Mouse (Mus musculus): ENCODE measurements around the gene Plcb4. TPM values are rescaled to one million over a fixed set of nuclear protein-coding genes. Genes with fewer than 3 reads are reported as not detected.

Plcb4 gene
- polyA plus RNA-seq, 1 experiment from 2014 or later: 12.4 TPM

DNA sequence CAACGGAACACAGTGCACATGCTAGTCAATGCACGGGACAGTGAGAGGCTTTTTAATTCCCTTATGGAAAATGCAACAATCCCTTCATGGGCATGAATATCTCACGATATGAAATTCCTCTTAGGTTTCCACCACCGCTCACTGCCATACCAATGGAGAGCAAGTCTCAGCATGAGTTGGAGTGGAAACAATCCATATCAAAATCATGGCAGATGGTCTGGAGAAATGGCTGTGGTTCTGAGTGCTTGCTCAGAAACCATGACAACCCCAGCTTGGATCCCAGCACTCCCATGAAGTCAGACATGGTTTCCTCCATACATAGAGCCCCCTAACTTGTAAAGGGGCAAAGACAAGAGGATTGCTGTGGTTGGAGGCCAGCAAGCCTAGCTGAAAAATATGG lies 389.7 kb downstream of the Plcb4 start:
- no peak overlapping the region for H3K4me2 ChIP-seq (ENCODE audit: low read depth, severe bottlenecking)
- ATAC-seq (ENCODE audit: insufficient number of reproducible peaks, low FRiP score, low TSS enrichment, low read depth): no peak

DNA sequence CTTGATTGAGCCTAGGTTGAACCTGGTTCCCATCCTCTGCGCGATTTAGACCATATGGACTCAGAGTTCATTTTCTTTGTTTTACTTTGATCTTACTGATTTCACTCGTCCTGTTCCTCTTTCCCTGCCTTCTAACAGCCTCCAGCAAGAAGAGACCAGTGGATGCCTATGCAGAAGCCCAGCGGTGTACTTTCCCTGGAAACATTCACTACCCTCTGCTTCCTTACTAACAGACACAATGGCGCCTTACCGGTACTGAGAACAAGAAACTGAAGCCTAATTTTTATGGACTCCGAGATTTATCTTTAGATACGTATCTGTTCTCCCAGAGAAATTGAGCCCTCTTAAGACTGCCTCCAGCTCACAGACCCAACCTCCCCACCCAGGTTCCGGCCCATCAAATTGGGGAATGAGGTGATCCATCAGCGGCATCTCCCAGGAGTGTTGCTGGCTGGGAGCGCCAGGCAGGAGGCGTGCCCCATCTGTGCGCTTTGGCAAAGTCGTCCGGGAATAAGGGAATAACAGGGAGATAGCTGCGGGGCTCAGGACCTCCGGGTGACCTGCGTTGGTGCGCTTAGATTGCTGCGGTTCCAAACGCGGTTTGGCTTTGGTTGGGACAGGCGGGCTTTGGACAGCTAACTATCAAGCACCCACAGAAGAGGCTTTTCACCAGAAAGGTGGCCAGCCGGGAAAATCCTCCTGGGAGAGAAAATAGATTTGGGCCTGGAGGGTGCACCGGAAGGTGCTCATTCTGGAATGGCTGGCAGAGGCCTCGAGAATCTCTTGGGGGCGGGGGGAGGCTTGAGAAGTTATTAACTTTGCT lies 392.2 kb downstream of the Plcb4 start:
- peaks cover 10% of the 10 kb centered on the region for H3K4me1 ChIP-seq (ENCODE audit: control insufficient read depth, insufficient read depth, low read length)
- peak overlapping the region; percentile 19 for H3K4me3 ChIP-seq (ENCODE audit: low read depth, low read length)
- no peaks in the 10 kb centered on the region for H3K36me3 ChIP-seq (ENCODE audit: control insufficient read depth, insufficient read depth, low read length)
- 13% methylated on average over 27 of the region's 27 CpGs for WGBS
- H3K9me3 ChIP-seq (ENCODE audit: control insufficient read depth, low read length): no peaks in the 10 kb centered on the region
- peaks cover 3% of the 10 kb centered on the region for H3K27me3 ChIP-seq (ENCODE audit: control insufficient read depth, insufficient read depth, low read length)
- H3K9ac ChIP-seq (ENCODE audit: low read length): no peak overlapping the region
- H3K27ac ChIP-seq (replicated peaks; ENCODE audit: low read depth, low read length): no peak overlapping the region
- peak; percentile 29 for DNase-seq (ENCODE audit: low spot score)
- no peak for ATAC-seq (ENCODE audit: insufficient number of reproducible peaks, low FRiP score, low TSS enrichment, low read depth)
- H3K4me2 ChIP-seq (ENCODE audit: low read depth, severe bottlenecking): peak overlapping the region; percentile 44

More for the DNA sequence above, 389.7 kb downstream of the Plcb4 start:
- Histone ChIP-seq H3K9me3 (ENCODE audit: control insufficient read depth, low read length) (no peaks in the 10 kb centered on the region), H3K4me3 (ENCODE audit: low read depth, low read length) (no peak overlapping the region), H3K4me1 (ENCODE audit: control insufficient read depth, insufficient read depth, low read length) (peaks cover 10% of the 10 kb centered on the region), H3K36me3 (ENCODE audit: control insufficient read depth, insufficient read depth, low read length) (no peaks in the 10 kb centered on the region), H3K27me3 (ENCODE audit: control insufficient read depth, insufficient read depth, low read length) (peaks cover 3% of the 10 kb centered on the region), H3K27ac (replicated peaks; ENCODE audit: low read depth, low read length) (no peak overlapping the region), H3K9ac (ENCODE audit: low read length) (no peak overlapping the region)
- no peak for DNase-seq (ENCODE audit: low spot score)
- WGBS: 94% methylated on average over 4 of the region's 4 CpGs

DNA sequence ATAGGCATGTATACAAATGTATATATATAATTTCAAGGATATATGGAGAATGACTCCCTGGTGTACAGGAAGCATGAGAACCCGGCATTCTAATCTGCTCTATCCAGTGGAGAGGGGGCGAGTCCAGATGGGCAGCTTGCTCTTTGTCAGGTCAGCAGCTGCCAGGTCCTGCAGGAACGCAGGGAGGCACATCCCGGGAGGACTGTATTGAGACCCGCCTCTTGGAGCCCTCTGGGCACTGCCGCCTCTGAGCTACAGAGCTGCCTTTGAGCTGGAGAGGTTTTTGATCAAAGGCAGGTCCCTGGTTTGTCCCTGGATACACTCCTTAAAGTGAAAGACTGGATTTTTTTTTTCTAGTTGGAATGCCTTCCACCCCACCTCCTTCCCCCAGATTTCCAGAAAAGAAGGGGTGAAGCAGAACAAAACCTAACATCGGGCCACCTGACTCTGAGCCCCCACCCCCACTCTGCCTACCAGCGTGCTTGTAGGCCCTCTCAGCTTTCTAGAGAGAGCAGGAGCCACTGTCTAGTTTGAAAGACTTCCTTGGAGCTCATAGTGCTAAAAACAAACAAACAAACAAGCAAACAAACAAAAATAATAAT lies 393.0 kb downstream of the Plcb4 start, which contains the start of gene Lamp5:
TSS of gene Lamp5 (plus strand) at position 552 of the 602 bp plus-strand sequence.
- H3K9me3 ChIP-seq (ENCODE audit: control insufficient read depth, low read length): no peaks in the 10 kb centered on the region
- H3K27ac ChIP-seq (replicated peaks; ENCODE audit: low read depth, low read length): no peak within 1 kb of the TSS
- H3K36me3 ChIP-seq (ENCODE audit: control insufficient read depth, insufficient read depth, low read length): no peaks in the 10 kb centered on the region
- H3K4me3 ChIP-seq (ENCODE audit: low read depth, low read length): peak within 1 kb of the TSS; percentile 19
- H3K4me2 ChIP-seq (ENCODE audit: low read depth, severe bottlenecking): peak within 1 kb of the TSS; percentile 44
- H3K27me3 ChIP-seq (ENCODE audit: control insufficient read depth, insufficient read depth, low read length): peaks cover 3% of the 10 kb centered on the region
- WGBS: 2% methylated on average over 8 of the region's 8 CpGs
- H3K4me1 ChIP-seq (ENCODE audit: control insufficient read depth, insufficient read depth, low read length): peaks cover 10% of the 10 kb centered on the region
- DNase-seq (ENCODE audit: low spot score) (peak; percentile 33), ATAC-seq (ENCODE audit: insufficient number of reproducible peaks, low FRiP score, low TSS enrichment, low read depth) (0 out of 2 replicates have a peak, but pooled peaks have one; percentile 48)
- no peak within 1 kb of the TSS for H3K9ac ChIP-seq (ENCODE audit: low read length)

DNA sequence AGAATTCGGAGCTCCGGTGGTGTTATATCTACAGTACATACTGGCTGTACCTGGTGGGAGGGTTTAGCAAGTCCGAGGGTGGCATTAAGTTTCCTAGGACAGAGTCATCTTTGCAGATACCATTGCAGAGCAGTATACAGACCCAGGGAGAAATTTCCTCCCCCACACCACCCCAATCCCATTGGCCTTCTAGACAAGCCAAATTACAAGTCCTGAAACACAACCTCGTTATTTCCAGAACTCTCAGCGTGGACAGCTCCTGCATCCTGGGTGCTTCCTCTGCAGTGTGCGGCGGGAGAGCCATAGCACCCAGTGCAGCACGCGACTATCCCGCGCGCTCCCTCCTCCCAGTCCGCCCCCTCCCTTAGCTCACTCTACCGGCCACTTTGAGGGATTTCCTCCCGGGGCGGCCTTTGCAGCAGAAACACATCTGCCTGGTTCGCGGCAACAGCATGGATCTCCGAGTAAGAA lies 399.1 kb downstream of the Plcb4 start:
- H3K4me2 ChIP-seq (ENCODE audit: low read depth, severe bottlenecking): peak overlapping the region; percentile 55
- peaks cover 31% of the 10 kb centered on the region for H3K27me3 ChIP-seq (ENCODE audit: control insufficient read depth, insufficient read depth, low read length)
- no peaks in the 10 kb centered on the region for H3K36me3 ChIP-seq (ENCODE audit: control insufficient read depth, insufficient read depth, low read length)
- H3K9me3 ChIP-seq (ENCODE audit: control insufficient read depth, low read length): no peaks in the 10 kb centered on the region
- no peak; the same call in 1 of the 2 replicates for ATAC-seq (ENCODE audit: insufficient number of reproducible peaks, low FRiP score, low TSS enrichment, low read depth)
- H3K27ac ChIP-seq (replicated peaks; ENCODE audit: low read depth, low read length): no peak overlapping the region
- H3K9ac ChIP-seq (ENCODE audit: low read length): no peak overlapping the region
- H3K4me1 ChIP-seq (ENCODE audit: control insufficient read depth, insufficient read depth, low read length): peaks cover 11% of the 10 kb centered on the region
- peak; percentile 52 for DNase-seq (ENCODE audit: low spot score)
- 4% methylated on average over 19 of the region's 19 CpGs for WGBS
- H3K4me3 ChIP-seq (ENCODE audit: low read depth, low read length): 0 out of 2 replicates have a peak overlapping the region, but pooled peaks have one; percentile 8

DNA sequence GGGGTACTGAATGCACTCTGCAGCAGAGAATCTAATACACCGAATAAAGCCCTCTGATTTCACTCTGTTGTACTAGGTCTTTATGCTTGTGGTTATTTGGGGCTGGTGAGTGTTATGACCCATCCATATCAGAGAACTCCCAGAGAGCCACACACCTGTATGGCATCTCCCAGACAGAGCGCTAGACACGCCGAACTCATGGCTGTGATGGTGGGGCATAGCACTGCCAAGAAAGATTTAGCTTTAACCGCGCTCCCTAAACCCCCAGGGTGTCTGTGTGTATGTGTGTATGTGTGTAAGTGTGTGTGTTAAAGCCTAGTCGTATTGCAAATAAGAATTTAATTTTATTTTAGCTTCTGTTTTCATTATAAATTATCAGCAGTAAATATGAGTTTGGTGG lies 399.6 kb downstream of the Plcb4 start:
- Histone ChIP-seq H3K4me3 (ENCODE audit: low read depth, low read length) (0 out of 2 replicates have a peak overlapping the region, but pooled peaks have one; percentile 8), H3K9me3 (ENCODE audit: control insufficient read depth, low read length) (no peaks in the 10 kb centered on the region), H3K36me3 (ENCODE audit: control insufficient read depth, insufficient read depth, low read length) (no peaks in the 10 kb centered on the region), H3K4me1 (ENCODE audit: control insufficient read depth, insufficient read depth, low read length) (peaks cover 11% of the 10 kb centered on the region), H3K27me3 (ENCODE audit: control insufficient read depth, insufficient read depth, low read length) (peaks cover 31% of the 10 kb centered on the region), H3K9ac (ENCODE audit: low read length) (no peak overlapping the region), H3K4me2 (ENCODE audit: low read depth, severe bottlenecking) (peak overlapping the region; percentile 55), H3K27ac (replicated peaks; ENCODE audit: low read depth, low read length) (no peak overlapping the region)
- no peak for DNase-seq (ENCODE audit: low spot score)
- no peak for ATAC-seq (ENCODE audit: insufficient number of reproducible peaks, low FRiP score, low TSS enrichment, low read depth)
- whole genome bisulfite sequencing: 5% methylated on average over 7 of the region's 7 CpGs

DNA sequence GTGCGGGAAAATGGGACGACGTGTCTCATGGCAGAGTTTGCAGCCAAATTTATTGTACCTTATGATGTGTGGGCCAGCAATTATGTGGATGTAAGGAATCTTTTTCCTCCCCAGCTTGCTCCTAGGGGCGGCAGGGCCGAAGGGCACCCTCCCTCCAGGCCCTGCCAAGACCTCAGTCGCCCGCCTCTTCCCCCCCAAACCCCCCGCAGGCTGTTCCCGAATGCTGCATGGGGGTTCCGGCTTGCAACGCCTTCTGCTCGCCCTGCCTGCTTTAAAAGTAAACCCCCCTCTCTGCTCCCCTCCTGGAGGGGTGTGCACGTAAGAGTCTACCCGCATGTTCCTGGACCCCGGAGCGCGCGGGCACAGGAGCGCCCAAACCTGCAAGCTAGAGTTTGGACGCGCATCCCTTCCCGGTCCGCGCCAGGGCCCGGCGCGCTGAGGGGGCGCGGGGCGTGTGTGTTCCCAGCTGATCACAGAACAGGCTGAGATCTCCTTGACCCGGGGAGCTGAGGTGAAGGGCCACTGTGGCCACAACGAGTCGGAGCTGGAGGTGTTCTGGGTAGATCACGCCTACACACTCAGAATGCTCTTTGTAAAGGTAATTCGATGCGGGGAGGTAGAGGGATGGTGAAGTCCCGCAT lies 400.3 kb downstream of the Plcb4 start:
- Histone ChIP-seq H3K9ac (ENCODE audit: low read length) (no peak overlapping the region), H3K36me3 (ENCODE audit: control insufficient read depth, insufficient read depth, low read length) (no peaks in the 10 kb centered on the region), H3K4me3 (ENCODE audit: low read depth, low read length) (peak overlapping the region; percentile 33), H3K4me1 (ENCODE audit: control insufficient read depth, insufficient read depth, low read length) (peaks cover 11% of the 10 kb centered on the region), H3K27me3 (ENCODE audit: control insufficient read depth, insufficient read depth, low read length) (peaks cover 31% of the 10 kb centered on the region), H3K27ac (replicated peaks; ENCODE audit: low read depth, low read length) (no peak overlapping the region), H3K4me2 (ENCODE audit: low read depth, severe bottlenecking) (peak overlapping the region; percentile 55), H3K9me3 (ENCODE audit: control insufficient read depth, low read length) (no peaks in the 10 kb centered on the region)
- DNase-seq (ENCODE audit: low spot score) (peak; percentile 52), ATAC-seq (ENCODE audit: insufficient number of reproducible peaks, low FRiP score, low TSS enrichment, low read depth) (peak; percentile 28; the same call in 1 of the 2 replicates)
- WGBS: 1% methylated on average over 37 of the region's 37 CpGs
